Mouse (Mus musculus): ENCODE results near the gene Ago4. TPM values are rescaled to one million over a fixed set of nuclear protein-coding genes. Genes with fewer than 3 reads are reported as not detected.

The Ago4 gene
- polyA plus RNA-seq, 1 experiment from 2014 or later: 3.8 TPM

DNA sequence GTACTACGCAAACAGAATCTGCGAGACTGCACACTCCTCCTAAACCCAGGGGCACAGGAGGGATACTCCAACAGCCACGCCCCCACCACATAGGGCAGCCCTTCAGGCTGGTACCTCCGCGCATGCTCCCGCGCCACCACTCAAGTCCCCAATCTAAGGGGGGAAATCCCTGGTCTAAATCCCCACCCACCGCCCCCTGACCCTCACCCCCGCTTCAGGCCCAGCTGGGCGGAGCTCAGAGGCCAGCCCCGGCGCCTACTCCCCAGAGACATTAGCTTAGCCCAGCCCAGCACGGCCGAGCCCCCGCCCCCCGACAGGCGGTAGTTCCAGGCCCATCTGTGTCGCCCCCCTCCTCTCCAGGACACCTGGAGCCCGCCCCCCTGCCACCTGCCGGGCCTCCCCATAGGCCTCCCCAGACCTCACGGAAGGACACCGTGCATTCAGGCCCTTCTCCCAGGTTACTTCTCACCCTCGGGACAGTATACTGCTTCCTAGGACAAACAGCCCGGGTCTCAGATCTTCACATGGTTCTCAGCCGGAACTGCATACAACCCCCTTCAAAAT, 65.5 kb downstream of the Ago4 start:
- H3K27ac ChIP-seq (ENCODE audit: low read length): peak overlapping the region; percentile 93
- H3K9me3 ChIP-seq (ENCODE audit: control insufficient read depth, low read length): no peaks in the 10 kb centered on the region
- peak overlapping the region; percentile 77 for H3K4me2 ChIP-seq (ENCODE audit: low read depth, low read length)
- WGBS: 0% methylated on average over 25 of the region's 25 CpGs
- ATAC-seq (ENCODE audit: low read depth): peak; percentile 79
- no peaks in the 10 kb centered on the region for H3K36me3 ChIP-seq (ENCODE audit: control insufficient read depth, insufficient read depth, low read length)
- H3K4me1 ChIP-seq (replicated peaks; ENCODE audit: control insufficient read depth, insufficient read depth, low read length): peaks cover 30% of the 10 kb centered on the region
- peak overlapping the region; percentile 99 for H3K4me3 ChIP-seq (ENCODE audit: low read length)
- no peaks in the 10 kb centered on the region for H3K27me3 ChIP-seq (ENCODE audit: control insufficient read depth, insufficient read depth, low read depth, low read length)
- H3K9ac ChIP-seq (ENCODE audit: low read length): peak overlapping the region; percentile 95

DNA sequence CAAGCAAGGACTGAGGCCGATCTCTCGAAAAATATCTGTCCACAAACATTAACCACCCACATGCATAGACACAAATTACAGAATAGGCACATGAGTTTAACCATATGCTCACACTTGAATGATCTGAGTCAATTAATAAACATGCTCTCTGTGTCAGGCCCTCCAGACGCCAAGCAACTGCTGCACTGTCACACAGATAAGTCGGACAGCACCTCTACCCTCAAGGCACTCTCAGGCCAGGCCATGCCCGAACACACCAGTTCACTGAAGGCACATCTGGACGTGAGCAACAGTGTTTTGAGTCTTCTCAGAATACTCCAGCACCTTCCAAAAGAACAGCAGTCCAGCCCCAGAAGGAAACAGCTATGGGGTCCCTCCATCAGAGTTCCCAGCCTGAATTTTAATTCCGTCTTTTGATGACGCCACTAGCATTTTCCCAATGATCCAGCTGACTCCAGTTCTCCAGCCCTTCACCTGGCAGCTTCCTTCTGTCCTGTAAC, 67.0 kb downstream of the Ago4 start:
- Histone ChIP-seq H3K4me2 (ENCODE audit: low read depth, low read length) (peak overlapping the region; percentile 77), H3K9me3 (ENCODE audit: control insufficient read depth, low read length) (no peaks in the 10 kb centered on the region), H3K4me1 (replicated peaks; ENCODE audit: control insufficient read depth, insufficient read depth, low read length) (peaks cover 30% of the 10 kb centered on the region), H3K27me3 (ENCODE audit: control insufficient read depth, insufficient read depth, low read depth, low read length) (no peaks in the 10 kb centered on the region), H3K4me3 (ENCODE audit: low read length) (no peak overlapping the region), H3K27ac (ENCODE audit: low read length) (peak overlapping the region; percentile 55), H3K36me3 (ENCODE audit: control insufficient read depth, insufficient read depth, low read length) (no peaks in the 10 kb centered on the region), H3K9ac (ENCODE audit: low read length) (peak overlapping the region; percentile 17; the same call in 1 of the 2 replicates)
- no peak for ATAC-seq (ENCODE audit: low read depth)
- 30% methylated on average over 8 of the region's 8 CpGs for WGBS

DNA sequence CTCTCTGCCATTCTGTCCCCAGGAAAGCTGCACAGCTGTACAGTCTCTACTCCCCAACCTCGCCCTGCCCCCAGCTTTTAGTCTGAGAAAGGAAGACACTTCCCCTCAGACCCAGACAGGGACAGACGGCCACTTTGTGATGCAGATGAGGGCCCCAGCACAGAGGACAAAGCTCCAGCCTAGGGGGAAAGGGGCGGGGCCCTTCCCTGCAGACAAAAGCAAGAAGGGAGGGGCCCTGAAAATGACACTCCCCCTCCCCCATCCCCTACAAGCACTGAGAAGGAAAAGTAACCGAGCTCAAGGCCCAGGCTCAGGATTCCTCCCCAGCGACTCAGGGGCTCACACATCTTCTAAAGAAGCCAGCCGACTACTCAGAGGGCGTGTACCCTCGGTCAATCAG, 67.4 kb downstream of the Ago4 start:
- Histone ChIP-seq H3K27ac (ENCODE audit: low read length) (peak overlapping the region; percentile 11; the same call in 1 of the 2 replicates), H3K36me3 (ENCODE audit: control insufficient read depth, insufficient read depth, low read length) (no peaks in the 10 kb centered on the region), H3K27me3 (ENCODE audit: control insufficient read depth, insufficient read depth, low read depth, low read length) (no peaks in the 10 kb centered on the region), H3K9me3 (ENCODE audit: control insufficient read depth, low read length) (no peaks in the 10 kb centered on the region), H3K4me3 (ENCODE audit: low read length) (no peak overlapping the region), H3K4me2 (ENCODE audit: low read depth, low read length) (peak overlapping the region; percentile 24), H3K4me1 (replicated peaks; ENCODE audit: control insufficient read depth, insufficient read depth, low read length) (peaks cover 30% of the 10 kb centered on the region), H3K9ac (ENCODE audit: low read length) (no peak overlapping the region)
- 16% methylated on average over 8 of the region's 8 CpGs for WGBS
- peak; percentile 14; the same call in 1 of the 2 replicates for ATAC-seq (ENCODE audit: low read depth)

DNA sequence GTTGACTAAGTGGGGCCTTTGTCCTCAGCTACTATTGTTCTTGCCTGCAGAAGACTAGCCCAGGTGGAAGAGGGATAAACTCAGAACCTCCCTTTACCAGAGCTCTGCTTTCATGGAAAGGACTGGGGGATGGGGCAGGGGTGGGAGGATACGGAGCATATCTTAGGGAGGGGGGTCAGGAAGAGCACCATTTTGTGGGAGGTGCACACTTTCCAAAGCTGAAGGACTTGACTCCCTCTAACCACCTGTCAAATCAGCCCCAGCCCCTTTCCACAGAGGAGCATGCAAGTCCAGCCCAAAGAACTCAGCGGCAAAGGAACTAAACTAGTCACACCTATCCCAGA, 68.4 kb downstream of the Ago4 start:
- Histone ChIP-seq H3K4me1 (replicated peaks; ENCODE audit: control insufficient read depth, insufficient read depth, low read length) (peaks cover 30% of the 10 kb centered on the region), H3K9ac (ENCODE audit: low read length) (no peak overlapping the region), H3K36me3 (ENCODE audit: control insufficient read depth, insufficient read depth, low read length) (peaks cover 2% of the 10 kb centered on the region; the same call in 1 of the 2 replicates), H3K4me3 (ENCODE audit: low read length) (no peak overlapping the region), H3K4me2 (ENCODE audit: low read depth, low read length) (0 out of 2 replicates have a peak overlapping the region, but pooled peaks have one; percentile 1), H3K9me3 (ENCODE audit: control insufficient read depth, low read length) (no peaks in the 10 kb centered on the region), H3K27ac (ENCODE audit: low read length) (no peak overlapping the region), H3K27me3 (ENCODE audit: control insufficient read depth, insufficient read depth, low read depth, low read length) (no peaks in the 10 kb centered on the region)
- ATAC-seq (ENCODE audit: low read depth): no peak
- 25% methylated on average over 2 of the region's 2 CpGs for WGBS

- H3K27me3 ChIP-seq (ENCODE audit: control insufficient read depth, insufficient read depth, low read depth, low read length): no peaks in the 10 kb centered on the region
- H3K4me2 ChIP-seq (ENCODE audit: low read depth, low read length): no peak overlapping the region
- no peak overlapping the region for H3K27ac ChIP-seq (ENCODE audit: low read length)
- peaks cover 7% of the 10 kb centered on the region for H3K36me3 ChIP-seq (ENCODE audit: control insufficient read depth, insufficient read depth, low read length)
- 0 out of 2 replicates have a peak overlapping the region, but pooled peaks have one; percentile 6 for H3K9ac ChIP-seq (ENCODE audit: low read length)
- H3K9me3 ChIP-seq (ENCODE audit: control insufficient read depth, low read length): no peaks in the 10 kb centered on the region
- no peak for ATAC-seq (ENCODE audit: low read depth)
- H3K4me1 ChIP-seq (replicated peaks; ENCODE audit: control insufficient read depth, insufficient read depth, low read length): peaks cover 30% of the 10 kb centered on the region
- no peak overlapping the region for H3K4me3 ChIP-seq (ENCODE audit: low read length)
- WGBS: 39% methylated on average over 4 of the region's 4 CpGs
Observed at GRCm38 (mm10) chr4:126464189-126464891, 68.9 kb downstream of the Ago4 start.

- WGBS: 76% methylated on average over 7 of the region's 7 CpGs
- Histone ChIP-seq H3K4me3 (ENCODE audit: low read length) (no peak overlapping the region), H3K9me3 (ENCODE audit: control insufficient read depth, low read length) (no peaks in the 10 kb centered on the region), H3K27ac (ENCODE audit: low read length) (peak overlapping the region; percentile 89), H3K4me1 (replicated peaks; ENCODE audit: control insufficient read depth, insufficient read depth, low read length) (peaks cover 17% of the 10 kb centered on the region), H3K36me3 (ENCODE audit: control insufficient read depth, insufficient read depth, low read length) (peaks cover 39% of the 10 kb centered on the region), H3K4me2 (ENCODE audit: low read depth, low read length) (no peak overlapping the region), H3K9ac (ENCODE audit: low read length) (no peak overlapping the region), H3K27me3 (ENCODE audit: control insufficient read depth, insufficient read depth, low read depth, low read length) (no peaks in the 10 kb centered on the region)
- peak; percentile 3; the same call in 1 of the 2 replicates for ATAC-seq (ENCODE audit: low read depth)
Observed at GRCm38 (mm10) chr4:126455441-126455840, 77.8 kb downstream of the Ago4 start.

DNA sequence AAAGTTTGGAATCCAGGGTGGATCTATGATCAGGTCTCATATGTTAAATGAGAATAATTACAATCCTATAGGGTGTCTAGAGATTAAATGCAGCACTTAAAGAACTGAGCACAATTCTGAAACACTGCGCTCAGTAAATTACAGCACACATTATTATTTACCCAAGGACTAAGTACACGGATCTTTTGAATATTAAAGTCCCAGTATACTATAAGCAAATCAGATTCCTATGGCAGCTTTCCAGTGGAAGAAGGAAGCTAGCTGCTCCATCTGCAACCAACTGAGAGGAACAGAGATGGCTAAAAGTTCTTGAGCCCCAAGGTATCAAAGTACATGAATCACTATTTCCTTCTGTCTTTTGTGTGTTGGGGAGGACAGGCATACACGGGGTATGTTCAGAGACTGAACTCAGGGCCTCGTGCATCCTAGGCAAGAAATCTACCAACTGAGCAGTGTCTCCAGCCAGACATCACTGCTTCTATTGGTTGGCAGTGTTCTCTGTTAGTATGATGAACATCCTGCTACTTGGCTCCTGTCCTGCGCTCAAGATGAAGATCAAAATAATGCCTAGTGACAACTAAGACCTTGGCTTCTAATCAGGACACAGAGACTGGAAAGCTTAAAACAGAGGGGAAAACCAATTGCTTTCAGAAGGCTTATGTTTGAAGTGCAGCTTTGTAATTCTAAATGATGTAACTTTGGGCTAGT, 78.6 kb downstream of the Ago4 start:
- H3K27me3 ChIP-seq (ENCODE audit: control insufficient read depth, insufficient read depth, low read depth, low read length): no peaks in the 10 kb centered on the region
- peaks cover 17% of the 10 kb centered on the region for H3K4me1 ChIP-seq (replicated peaks; ENCODE audit: control insufficient read depth, insufficient read depth, low read length)
- peak overlapping the region; percentile 89 for H3K27ac ChIP-seq (ENCODE audit: low read length)
- ATAC-seq (ENCODE audit: low read depth): peak; percentile 90
- H3K4me2 ChIP-seq (ENCODE audit: low read depth, low read length): no peak overlapping the region
- H3K4me3 ChIP-seq (ENCODE audit: low read length): no peak overlapping the region
- no peaks in the 10 kb centered on the region for H3K9me3 ChIP-seq (ENCODE audit: control insufficient read depth, low read length)
- peaks cover 41% of the 10 kb centered on the region for H3K36me3 ChIP-seq (ENCODE audit: control insufficient read depth, insufficient read depth, low read length)
- no peak overlapping the region for H3K9ac ChIP-seq (ENCODE audit: low read length)
- WGBS: 50% methylated on average over 5 of the region's 5 CpGs

DNA sequence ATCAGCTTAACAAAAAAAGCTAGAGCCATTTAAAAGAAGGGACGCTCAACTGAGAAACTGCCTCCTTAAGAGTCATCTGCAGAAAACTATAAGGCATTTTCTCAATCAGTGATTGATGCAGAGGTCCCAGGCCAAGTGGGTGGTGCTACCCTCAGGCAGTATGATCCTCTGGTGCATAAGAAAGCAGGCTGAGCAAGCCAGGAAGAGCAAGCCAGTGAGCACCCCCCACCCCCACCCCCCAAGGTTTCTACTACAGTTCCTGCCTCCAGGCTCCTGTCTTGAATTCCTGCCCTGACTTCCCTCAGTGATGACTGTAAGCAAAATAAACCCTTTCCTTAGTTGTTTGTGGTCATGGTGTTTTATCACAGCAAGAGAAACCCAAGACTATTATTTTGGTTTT, 83.0 kb downstream of the Ago4 start:
- no peak overlapping the region for H3K4me2 ChIP-seq (ENCODE audit: low read depth, low read length)
- no peaks in the 10 kb centered on the region for H3K9me3 ChIP-seq (ENCODE audit: control insufficient read depth, low read length)
- H3K36me3 ChIP-seq (ENCODE audit: control insufficient read depth, insufficient read depth, low read length): peaks cover 34% of the 10 kb centered on the region
- no peaks in the 10 kb centered on the region for H3K27me3 ChIP-seq (ENCODE audit: control insufficient read depth, insufficient read depth, low read depth, low read length)
- no peak for ATAC-seq (ENCODE audit: low read depth)
- no peak overlapping the region for H3K9ac ChIP-seq (ENCODE audit: low read length)
- no peak overlapping the region for H3K4me3 ChIP-seq (ENCODE audit: low read length)
- WGBS: 85% methylated on average over 1 of the region's 1 CpGs
- no peak overlapping the region for H3K27ac ChIP-seq (ENCODE audit: low read length)
- H3K4me1 ChIP-seq (replicated peaks; ENCODE audit: control insufficient read depth, insufficient read depth, low read length): peaks cover 7% of the 10 kb centered on the region

DNA sequence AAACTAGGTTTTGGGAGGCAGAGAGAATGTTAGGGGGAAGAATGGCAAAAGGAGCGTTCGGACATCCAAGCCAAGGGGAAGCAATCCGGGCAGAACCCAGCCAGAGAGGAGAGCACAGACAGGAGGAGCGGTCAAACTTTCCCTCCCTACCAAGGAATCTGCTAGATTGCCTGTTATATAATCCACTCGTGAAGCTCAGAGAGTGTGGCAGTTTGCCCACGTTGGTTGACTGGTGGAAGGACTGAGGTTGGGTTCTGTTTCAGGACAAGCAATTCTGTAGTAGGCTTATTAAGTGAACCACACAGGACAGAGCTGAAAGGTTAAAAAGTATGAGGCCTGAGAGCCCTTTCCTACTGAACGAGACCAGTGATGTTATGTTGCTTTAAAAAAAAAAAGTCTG, 86.1 kb downstream of the Ago4 start:
- 85% methylated on average over 7 of the region's 7 CpGs for WGBS
- no peak overlapping the region for H3K4me3 ChIP-seq (ENCODE audit: low read length)
- no peak overlapping the region for H3K27ac ChIP-seq (ENCODE audit: low read length)
- no peaks in the 10 kb centered on the region for H3K4me1 ChIP-seq (replicated peaks; ENCODE audit: control insufficient read depth, insufficient read depth, low read length)
- H3K9me3 ChIP-seq (ENCODE audit: control insufficient read depth, low read length): no peaks in the 10 kb centered on the region
- ATAC-seq (ENCODE audit: low read depth): no peak
- H3K9ac ChIP-seq (ENCODE audit: low read length): no peak overlapping the region
- no peak overlapping the region for H3K4me2 ChIP-seq (ENCODE audit: low read depth, low read length)
- H3K36me3 ChIP-seq (ENCODE audit: control insufficient read depth, insufficient read depth, low read length): peaks cover 26% of the 10 kb centered on the region
- no peaks in the 10 kb centered on the region for H3K27me3 ChIP-seq (ENCODE audit: control insufficient read depth, insufficient read depth, low read depth, low read length)

Data from lung, embryonic 16.5 days (tissue).